Mouse (Mus musculus) CH12.LX (cell line): ENCODE measurements around the gene Sgpl1. TPM values are rescaled to one million over a fixed set of nuclear protein-coding genes. Genes with fewer than 3 reads are reported as not detected.
A peak's percentile ranks its signal among the peaks of the same experiment; 100 is the strongest.

ENCODE experiments used
- DNase-seq: peaks from one replicate; pipeline ENCODE4 v3.0.0-alpha.2; 2013; ENCODE audit errors: extremely low read depth
- H3K27ac ChIP-seq: 2 replicates; pipeline ENCODE4 v1.5.1; 2012; ENCODE audit warnings: low read depth, mild to moderate bottlenecking, control low read depth, moderate library complexity; ENCODE audit not compliant: insufficient read depth
- H3K27me3 ChIP-seq: replicated peaks from 2 replicates; pipeline ENCODE3; 2012; ENCODE audit warnings: inconsistent platforms
- H3K36me3 ChIP-seq, 2 experiments: replicated peaks in 1 of 2; 2 replicates each; pipeline versions ENCODE3 to v1.6.1; 2012; ENCODE audit warnings: inconsistent platforms in 1 of 2, low read length in 1 of 2, mild to moderate bottlenecking in 1 of 2, mixed read lengths in 1 of 2, moderate library complexity in 1 of 2; ENCODE audit not compliant: control insufficient read depth in 1 of 2, insufficient read depth in 1 of 2
- H3K4me1 ChIP-seq, 2 experiments: 2 replicates each; pipeline ENCODE4 v1.6.1; 2012; ENCODE audit warnings: inconsistent platforms in 1 of 2, moderate library complexity in 1 of 2; ENCODE audit not compliant: insufficient read depth in 2 of 2, control insufficient read depth in 1 of 2
- H3K4me2 ChIP-seq: 2 replicates; pipeline ENCODE4 v1.6.1; 2012; ENCODE audit warnings: low read depth, mild to moderate bottlenecking, control low read depth; ENCODE audit not compliant: poor library complexity, insufficient read depth, severe bottlenecking
- H3K4me3 ChIP-seq, 3 experiments: fragments of 150-350 bp in 1 of 3; sonication (generic) in 1 of 3; replicated peaks in 1 of 3; 2 replicates each; pipeline versions ENCODE3 to v1.5.1; 2011 to 2012; ENCODE audit warnings: low read depth in 2 of 3, low read length in 2 of 3, mild to moderate bottlenecking in 2 of 3, moderate library complexity in 2 of 3, control low read depth in 1 of 3, improper control_type of control experiment in 1 of 3, inconsistent platforms in 1 of 3, mixed read lengths in 1 of 3; ENCODE audit not compliant: poor library complexity in 1 of 3
- H3K79me2 ChIP-seq: replicated peaks from 2 replicates; pipeline ENCODE4 v1.6.1; 2012; ENCODE audit warnings: mild to moderate bottlenecking, moderate library complexity; ENCODE audit not compliant: control insufficient read depth, poor library complexity, insufficient read depth, severe bottlenecking; ENCODE audit errors: extremely low read depth
- H3K9ac ChIP-seq: 2 replicates; pipeline ENCODE4 v1.6.1; 2012; ENCODE audit warnings: low read depth, mild to moderate bottlenecking, control low read depth, moderate library complexity; ENCODE audit not compliant: insufficient read depth
- H3K9me3 ChIP-seq: replicated peaks from 2 replicates; pipeline ENCODE3; 2012; ENCODE audit warnings: low read length, inconsistent platforms, mixed read lengths
- CHD1 ChIP-seq: IDR thresholded peaks from 2 replicates; pipeline ENCODE4 v1.6.1; 2012; ENCODE audit warnings: low read depth, low read length, improper control_type of control experiment, inconsistent platforms
- ELF1 ChIP-seq: IDR thresholded peaks from 2 replicates; pipeline ENCODE4 v1.6.1; 2014; ENCODE audit warnings: low read depth, mild to moderate bottlenecking, inconsistent platforms, low read length, improper control_type of control experiment
- GABPA ChIP-seq: IDR thresholded peaks from 2 replicates; pipeline ENCODE4 v1.6.1; 2012; ENCODE audit warnings: low read depth, low read length, improper control_type of control experiment, inconsistent platforms; ENCODE audit not compliant: insufficient replicate concordance
- KAT2A ChIP-seq: IDR thresholded peaks from 2 replicates; pipeline ENCODE4 v1.6.1; 2012; ENCODE audit warnings: low read length, improper control_type of control experiment, inconsistent platforms; ENCODE audit not compliant: insufficient replicate concordance
- MAFK ChIP-seq: IDR thresholded peaks from 2 replicates; pipeline ENCODE4 v1.6.1; 2011; ENCODE audit warnings: low read length, improper control_type of control experiment; ENCODE audit not compliant: insufficient replicate concordance
- MEF2A ChIP-seq: IDR thresholded peaks from 2 replicates; pipeline ENCODE4 v1.6.1; 2014; ENCODE audit warnings: low read depth, mild to moderate bottlenecking, inconsistent platforms, low read length, improper control_type of control experiment, borderline replicate concordance
- MXI1 ChIP-seq: IDR thresholded peaks from 2 replicates; pipeline ENCODE4 v1.6.1; 2011; ENCODE audit warnings: mild to moderate bottlenecking, low read depth, low read length, improper control_type of control experiment
- MYC ChIP-seq: IDR thresholded peaks from 2 replicates; pipeline ENCODE4 v1.6.1; 2011; ENCODE audit warnings: low read depth, mild to moderate bottlenecking, improper control_type of control experiment, low read length
- NRF1 ChIP-seq: IDR thresholded peaks from 2 replicates; pipeline ENCODE4 v1.6.1; 2014; ENCODE audit warnings: low read depth, mild to moderate bottlenecking, inconsistent platforms, low read length, improper control_type of control experiment, moderate library complexity
- POLR2A ChIP-seq: IDR thresholded peaks from 2 replicates; pipeline ENCODE4 v1.6.1; 2011; ENCODE audit warnings: low read depth, mild to moderate bottlenecking, improper control_type of control experiment, low read length
- RAD21 ChIP-seq: IDR thresholded peaks from 2 replicates; pipeline ENCODE4 v1.6.1; 2011; ENCODE audit warnings: low read depth, mild to moderate bottlenecking, low read length, improper control_type of control experiment, moderate library complexity
- RCOR1 ChIP-seq: conservative IDR thresholded peaks from 2 replicates; pipeline ENCODE4 v1.6.1; 2012; ENCODE audit warnings: low read depth, mild to moderate bottlenecking, inconsistent platforms, low read length, improper control_type of control experiment
- SMC3 ChIP-seq: IDR thresholded peaks from 2 replicates; pipeline ENCODE4 v1.6.1; 2011; ENCODE audit warnings: low read depth, low read length, improper control_type of control experiment
- TBP ChIP-seq: conservative IDR thresholded peaks from 2 replicates; pipeline ENCODE4 v1.6.1; 2011; ENCODE audit warnings: low read depth, low read length, improper control_type of control experiment
- UBTF ChIP-seq: IDR thresholded peaks from 2 replicates; pipeline ENCODE4 v1.6.1; 2012; ENCODE audit warnings: low read depth, mild to moderate bottlenecking, inconsistent platforms, low read length, improper control_type of control experiment, moderate library complexity
- USF2 ChIP-seq: conservative IDR thresholded peaks from 2 replicates; pipeline ENCODE4 v1.6.1; 2011; ENCODE audit warnings: low read depth, low read length, improper control_type of control experiment
- ZC3H11A ChIP-seq: IDR thresholded peaks from 2 replicates; pipeline ENCODE4 v1.6.1; 2012; ENCODE audit warnings: low read depth, mild to moderate bottlenecking, inconsistent platforms, low read length, improper control_type of control experiment
- ZMIZ1 ChIP-seq: IDR thresholded peaks from 2 replicates; pipeline ENCODE4 v1.6.1; 2012; ENCODE audit warnings: low read depth, mild to moderate bottlenecking, inconsistent platforms, low read length, improper control_type of control experiment
- dilution Hi-C: fragments of 300-500 bp; cut with MboI; formaldehyde crosslinking; loops from 2 replicates; pipeline ENCODE4 v1.14.3; 2020; ENCODE audit warnings: low sequenced_read_pairs; ENCODE audit not compliant: extremely low pct_unique_long_range_greater_than_20kb, extremely low pct_ligation_motif_present
- in situ Hi-C: fragments of 300-500 bp; cut with MboI; formaldehyde crosslinking; loops from 3 replicates; pipeline ENCODE4 v1.14.3; 2019; ENCODE audit warnings: low sequenced_read_pairs, low pct_ligation_motif_present, low pct_unique_long_range_greater_than_20kb, mixed read lengths
- polyA plus RNA-seq: library from polyadenylated mRNA; unstranded; fragments of >175 nt; gene quantifications from 2 replicates; pipeline ENCODE4 v1.2.1, GENCODE M21; 2012; ENCODE audit warnings: low read depth; ENCODE audit not compliant: insufficient read length
- total RNA-seq, 2 experiments: library from RNA; depleted of rRNA; stranded (reverse); fragments of 300-350 nt in 1 of 2; fragments of >200 nt in 1 of 2; gene quantifications; 2 replicates each; pipeline ENCODE4 v1.2.3; 2012 to 2014

The Sgpl1 gene
- total and polyA plus RNA-seq, 3 experiments: 48.3 to 55.4 (median 52.1) TPM

- TF ChIP-seq NRF1 (no peak), ZMIZ1 (no peak), MEF2A (0 out of 2 replicates have a peak, but pooled peaks have one; percentile 15), USF2 (no peak), MAFK (no peak), UBTF (no peak), SMC3 (peak; percentile 59), ZC3H11A (no peak), RAD21 (peak; percentile 78), MXI1 (no peak), CHD1 (no peak), POLR2A (no peak), MYC (no peak), KAT2A (no peak), GABPA (no peak), ELF1 (no peak)
These were observed 78.9 kb downstream of the Sgpl1 start (continued) for GRCm38 (mm10) chr10:61068436-61069192.

GRCm38 (mm10) chr10:61065287-61066005, 82.1 kb downstream of the Sgpl1 start:
- Histone ChIP-seq H3K4me2 (no peak overlapping the region), H3K4me3 (no peak overlapping the region)
- dilution Hi-C loops: loop anchor here (25.0 kb wide), 1 partner anchor 303 kb away; the partner anchor contains the start of gene Slc29a3

More at GRCm38 (mm10) chr10:61065287-61066005, 82.1 kb downstream of the Sgpl1 start:
- Histone ChIP-seq H3K9me3 (no peaks in the 10 kb centered on the region), H3K79me2 (no peaks in the 10 kb centered on the region), H3K27me3 (peaks cover 57% of the 10 kb centered on the region), H3K27ac (no peak overlapping the region), H3K9ac (no peak overlapping the region), H3K4me1 (peaks cover 5 to 8% of the 10 kb centered on the region in 2 experiments), H3K36me3 (no peaks in the 10 kb centered on the region)
- no peak for TF ChIP-seq TBP
- TF ChIP-seq RCOR1: no peak
- TF ChIP-seq USF2: no peak
- in situ Hi-C loops: no loop called here
- no peak for DNase-seq
